Mouse (Mus musculus) C2C12 (cell line): Measurements from ENCODE around the gene Ppp1r11. TPM values are rescaled to one million over a fixed set of nuclear protein-coding genes. Genes with fewer than 3 reads are reported as not detected.

Experiments used
- H3K27me3 ChIP-seq: one replicate; pipeline ENCODE4 v1.6.1; 2011; ENCODE audit not compliant: control insufficient read depth, insufficient read depth, insufficient read length
- H3K36me3 ChIP-seq: one replicate; pipeline ENCODE4 v1.6.1; 2011; ENCODE audit not compliant: control insufficient read depth, insufficient read depth
- H3K4me3 ChIP-seq: one replicate; pipeline ENCODE4 v1.5.1; 2011; ENCODE audit warnings: mild to moderate bottlenecking, control low read depth; ENCODE audit not compliant: poor library complexity, insufficient read depth, severe bottlenecking
- H3K79me2 ChIP-seq: one replicate; pipeline ENCODE4 v1.6.1; 2011; ENCODE audit not compliant: control insufficient read depth, insufficient read depth
- H3K79me3 ChIP-seq: one replicate; pipeline ENCODE4 v1.6.1; 2011; ENCODE audit warnings: low read depth, control low read depth
- H3ac ChIP-seq: one replicate; pipeline ENCODE3; 2011; ENCODE audit warnings: low read depth; ENCODE audit not compliant: control insufficient read depth, insufficient read length
- CEBPB ChIP-seq: IDR thresholded peaks from one replicate; pipeline ENCODE4 v1.6.1; 2011; ENCODE audit warnings: low read depth, mild to moderate bottlenecking, control low read depth, moderate library complexity
- CTCF ChIP-seq: IDR thresholded peaks from one replicate; pipeline ENCODE4 v1.5.1; 2011; ENCODE audit not compliant: control insufficient read depth, insufficient read depth, insufficient read length
- FOSL1 ChIP-seq: IDR thresholded peaks from one replicate; pipeline ENCODE4 v1.8.0; 2011; ENCODE audit warnings: mild to moderate bottlenecking, low read length; ENCODE audit not compliant: poor library complexity, insufficient read depth, severe bottlenecking
- MAX ChIP-seq: IDR thresholded peaks from one replicate; pipeline ENCODE4 v1.6.1; 2011; ENCODE audit warnings: mild to moderate bottlenecking, control low read depth
- MYOD1 ChIP-seq: IDR thresholded peaks from one replicate; pipeline ENCODE4 v1.6.1; 2011; ENCODE audit warnings: low read depth; ENCODE audit not compliant: control insufficient read depth, insufficient read length
- MYOG ChIP-seq: IDR thresholded peaks from one replicate; pipeline ENCODE4 v1.6.1; 2011; ENCODE audit not compliant: control insufficient read depth, insufficient read length; ENCODE audit errors: extremely low read depth
- USF1 ChIP-seq: IDR thresholded peaks from one replicate; pipeline ENCODE4 v1.6.1; 2011; ENCODE audit warnings: low read depth, mild to moderate bottlenecking, control low read depth, moderate library complexity
- long read RNA-seq, 2 experiments: library from polyadenylated mRNA; unstranded; transcript quantifications; one replicate each; pipeline ENCODE4 v2.0.0; 2019 to 2020
- polyA plus RNA-seq: library from polyadenylated mRNA; unstranded; fragments of >200 nt; fragmentation: generic; extraction: Trizol; gene quantifications from one replicate; pipeline ENCODE4 v1.2.1, GENCODE M21; 2012; ENCODE audit warnings: missing spikeins

Gene Ppp1r11
- polyA plus RNA-seq: 181 TPM
- long read RNA-seq, experiment 1, transcript Ppp1r11-201 (3 exons, 1,599 nt): major isoform, 65 of 75 reads
- long read RNA-seq, experiment 1, partial matches to known transcripts: 2 of 75 reads
- long read RNA-seq, experiment 1, other reads (novel, unspliced or antisense): 8 of 75 reads
- long read RNA-seq, experiment 2, transcript Ppp1r11-201 (3 exons, 1,599 nt): major isoform, 18 of 22 reads
- long read RNA-seq, experiment 2, partial matches to known transcripts: 0 of 22 reads
- long read RNA-seq, experiment 2, other reads (novel, unspliced or antisense): 4 of 22 reads

DNA sequence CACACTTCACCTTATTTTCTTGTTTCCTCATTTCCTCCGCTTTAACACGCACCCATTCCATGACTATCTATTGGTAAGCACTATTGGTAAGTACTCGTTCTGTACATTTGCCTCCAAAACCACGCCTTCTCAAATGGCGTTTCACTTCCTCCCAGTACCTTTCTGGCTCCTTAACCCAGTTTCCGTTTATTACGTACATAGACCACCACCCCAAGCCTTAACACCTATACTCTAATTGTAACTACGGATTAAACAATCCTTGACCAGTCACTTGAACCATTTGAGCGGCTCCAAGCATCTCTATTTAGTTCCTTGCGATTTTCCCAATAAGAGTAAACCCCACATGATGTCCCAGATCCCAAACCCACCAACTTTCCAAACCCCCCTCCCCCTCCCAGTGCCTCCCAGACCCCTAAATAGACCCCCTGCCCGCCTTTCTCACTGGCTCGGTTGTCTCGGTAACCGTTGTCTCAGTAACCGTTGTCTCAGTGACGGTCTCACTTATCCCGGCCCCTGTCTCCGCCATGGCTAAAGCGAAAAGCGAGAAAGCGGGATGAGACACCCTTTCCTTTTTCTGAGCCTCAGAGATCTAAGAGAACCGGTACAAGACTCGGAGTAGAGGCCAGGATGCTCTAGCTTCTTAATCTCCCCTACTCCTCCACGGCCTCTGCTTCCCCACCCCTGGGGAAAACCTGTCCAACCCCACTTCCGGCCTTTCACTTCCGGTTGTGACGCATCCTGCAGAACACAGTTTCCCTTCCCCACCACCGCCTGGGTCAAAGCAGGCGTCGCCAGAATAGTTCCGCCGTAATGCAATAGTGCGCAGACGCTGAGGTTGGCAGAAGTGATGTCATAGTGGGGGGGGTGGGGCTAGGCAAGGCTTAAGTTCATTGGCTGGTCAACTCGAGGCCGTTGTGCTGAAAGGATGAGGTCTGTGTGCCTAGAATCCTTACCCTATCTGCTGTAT, at the start of gene Ppp1r11:
Gene Ppp1r11, minus strand, starts transcription at position 761 of the 967 bp plus-strand sequence.
- H3K27me3 ChIP-seq: no peaks in the 10 kb centered on the region
- H3K4me3 ChIP-seq: peak within 1 kb of the TSS; percentile 94
- H3ac ChIP-seq: peak within 1 kb of the TSS; percentile 71
- H3K79me2 ChIP-seq: peaks cover 29% of the 10 kb centered on the region
- peaks cover 43% of the 10 kb centered on the region for H3K36me3 ChIP-seq
- peaks cover 21% of the 10 kb centered on the region for H3K79me3 ChIP-seq
- TF ChIP-seq CEBPB (peak; percentile 34), MYOG (no peak), CTCF (no peak), MAX (peak; percentile 58)

DNA sequence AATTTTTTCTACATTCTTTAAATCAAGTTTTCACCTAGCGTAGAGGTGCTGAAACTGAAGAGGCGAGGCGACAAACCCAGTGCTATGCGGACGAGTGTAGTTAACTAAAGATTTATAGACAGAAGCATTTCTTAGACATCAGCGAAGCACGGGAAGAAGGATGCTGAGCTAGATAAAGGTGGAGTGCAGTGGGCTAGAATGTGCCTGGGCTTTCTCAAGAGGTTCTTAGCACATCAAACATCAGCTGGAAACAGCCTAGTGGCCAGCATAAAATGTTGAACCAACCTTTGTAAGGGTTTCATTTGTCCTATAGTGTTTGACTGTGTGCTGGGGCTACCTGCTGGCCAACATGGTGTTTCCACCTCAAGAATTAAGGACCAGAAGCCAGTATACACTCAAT, 49.3 kb upstream of the Ppp1r11 start, which contains the start of gene Zfp57:
Gene Zfp57, plus strand, starts transcription at position 301 of the 400 bp plus-strand sequence.
- H3K27me3 ChIP-seq: no peaks in the 10 kb centered on the region
- TF ChIP-seq USF1 (no peak), MYOD1 (no peak), MAX (no peak), MYOG (no peak), FOSL1 (no peak), CTCF (no peak), CEBPB (no peak)
- peaks cover 9% of the 10 kb centered on the region for H3K79me2 ChIP-seq
- H3K4me3 ChIP-seq: peak within 1 kb of the TSS; percentile 42
- H3K36me3 ChIP-seq: peaks cover 5% of the 10 kb centered on the region
- no peaks in the 10 kb centered on the region for H3K79me3 ChIP-seq
- H3ac ChIP-seq: no peak within 1 kb of the TSS

DNA sequence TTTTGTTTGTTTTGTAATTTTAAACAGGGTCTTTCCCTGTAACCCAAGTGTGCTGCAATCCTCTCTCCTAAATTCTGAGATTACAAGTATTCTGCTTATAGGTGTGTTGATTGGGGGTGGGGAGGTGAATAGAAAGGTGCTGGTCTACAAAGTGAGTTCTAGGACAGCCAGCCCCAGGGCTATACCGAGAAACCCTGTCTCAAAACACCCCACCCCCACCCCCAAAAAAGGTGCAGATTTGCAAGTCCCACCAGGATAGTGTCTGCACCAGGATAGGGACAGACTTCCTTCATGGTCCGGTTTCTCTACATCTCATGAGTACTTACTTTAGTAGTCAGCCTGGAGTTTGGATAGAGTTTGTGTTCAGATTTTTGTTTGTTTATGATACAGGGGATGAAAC, 46.9 kb upstream of the Ppp1r11 start:
- H3K79me2 ChIP-seq: peaks cover 7% of the 10 kb centered on the region
- H3K27me3 ChIP-seq: no peaks in the 10 kb centered on the region
- H3K36me3 ChIP-seq: no peaks in the 10 kb centered on the region
- H3K79me3 ChIP-seq: no peaks in the 10 kb centered on the region
- no peak for TF ChIP-seq MAX
- no peak for TF ChIP-seq MYOD1
- no peak for TF ChIP-seq CEBPB
- TF ChIP-seq MYOG: no peak
- no peak for TF ChIP-seq FOSL1
- no peak for TF ChIP-seq CTCF
- no peak for TF ChIP-seq USF1
- H3K4me3 ChIP-seq: no peak overlapping the region
- H3ac ChIP-seq: no peak overlapping the region

DNA sequence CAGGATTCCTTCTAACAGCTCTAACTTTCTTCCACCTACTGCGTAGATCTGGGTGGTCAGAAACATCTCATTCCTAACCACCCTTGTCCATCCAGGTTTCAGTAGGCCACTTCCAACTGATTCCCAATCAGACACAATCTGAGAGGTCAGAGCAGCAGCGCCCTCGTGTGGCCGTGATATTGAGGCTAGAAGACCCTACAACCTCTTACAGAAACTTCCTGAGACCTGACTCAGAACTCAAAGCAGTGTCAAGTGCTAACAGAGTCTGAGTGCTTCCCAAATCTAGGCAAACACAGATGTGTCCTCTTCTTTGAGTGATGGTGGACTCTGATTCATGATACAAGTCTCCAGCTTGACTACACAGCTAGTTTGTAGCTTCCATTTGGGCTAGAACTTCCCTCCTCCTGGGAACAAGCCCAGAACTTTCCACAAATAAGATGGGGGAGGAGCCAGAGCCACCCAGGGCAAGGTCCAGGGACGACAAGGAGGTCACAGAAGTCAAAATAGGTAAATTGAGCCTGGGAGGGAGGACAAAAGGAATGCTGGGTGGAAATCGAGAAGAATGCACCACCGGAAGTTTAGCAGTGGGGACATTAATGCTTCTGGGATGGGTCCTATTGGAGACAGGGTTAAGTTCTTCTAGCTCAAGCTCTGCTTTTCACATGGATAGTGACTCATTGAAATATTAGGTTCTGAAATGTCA, 45.6 kb upstream of the Ppp1r11 start:
- no peaks in the 10 kb centered on the region for H3K27me3 ChIP-seq
- no peak overlapping the region for H3ac ChIP-seq
- no peaks in the 10 kb centered on the region for H3K79me3 ChIP-seq
- no peak overlapping the region for H3K4me3 ChIP-seq
- no peak for TF ChIP-seq CEBPB
- no peak for TF ChIP-seq MYOD1
- peak; percentile 62 for TF ChIP-seq CTCF
- H3K79me2 ChIP-seq: no peaks in the 10 kb centered on the region
- no peaks in the 10 kb centered on the region for H3K36me3 ChIP-seq

DNA sequence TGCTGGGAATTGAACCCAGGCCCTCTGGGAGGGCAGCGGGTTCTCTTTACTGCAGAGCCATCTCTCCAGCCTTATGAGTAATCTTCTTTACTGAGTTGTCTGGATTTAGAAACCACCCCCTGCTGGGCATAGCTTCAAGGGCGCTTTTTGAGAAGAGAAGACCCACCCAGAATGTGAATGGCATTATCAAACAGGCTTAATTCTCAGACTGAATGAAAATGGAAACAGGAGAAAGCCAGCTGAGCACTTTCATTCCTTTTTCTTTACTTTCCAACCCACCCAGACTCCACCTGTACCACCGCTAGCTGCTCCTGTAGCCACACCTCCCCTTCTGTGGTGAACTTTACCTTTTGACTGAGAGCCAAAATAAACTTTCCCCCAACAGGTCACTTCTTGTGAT, 43.9 kb upstream of the Ppp1r11 start:
- Histone ChIP-seq H3ac (no peak overlapping the region), H3K4me3 (no peak overlapping the region), H3K27me3 (no peaks in the 10 kb centered on the region), H3K36me3 (no peaks in the 10 kb centered on the region), H3K79me3 (no peaks in the 10 kb centered on the region), H3K79me2 (no peaks in the 10 kb centered on the region)
- TF ChIP-seq MYOD1 (no peak), MYOG (no peak), MAX (no peak), CEBPB (no peak), CTCF (no peak), FOSL1 (no peak), USF1 (no peak)
